Mouse (Mus musculus) olfactory bulb, adult 2 months (tissue): ENCODE measurements around the gene Gm20671.

ENCODE experiments used
- CTCF ChIP-seq: fragments of 200-500 bp; IDR thresholded peaks from 2 replicates; pipeline ENCODE4 v1.5.1; 2012; ENCODE audit warnings: low read depth, mild to moderate bottlenecking, low read length, moderate library complexity; ENCODE audit not compliant: insufficient read depth
- POLR2A ChIP-seq: fragments of 200-500 bp; IDR thresholded peaks from 2 replicates; pipeline ENCODE4 v1.6.1; 2012; ENCODE audit warnings: mild to moderate bottlenecking, low read depth, low read length, moderate library complexity; ENCODE audit not compliant: insufficient read depth

GRCm38 (mm10) chr5:32827009-32827408 lies at the start of gene Gm20671:
- TF ChIP-seq POLR2A (no peak), CTCF (no peak)
